In genomic region chr8:105542808-105543207, GRCm38 (mm10) we compare ENCODE assay signal across 19 mouse cellular contexts. TPM values are rescaled to one million over a fixed set of nuclear protein-coding genes. Genes with fewer than 3 reads are reported as not detected.
"Had no signal": no experiment of that assay in that cellular context is flagged by ENCODE, and none has a peak within 500 bp of the region (broad histone marks: within the 10 kb centered on the region; RNA-seq: fewer than 3 reads in every experiment).

No protein-coding gene starts in this region.

- H3K9me3 ChIP-seq: limb, embryonic 10.5 days; megakaryocyte, embryonic 14.5 days; midbrain, embryonic 15.5 days; neural tube, embryonic 13.5 days had no signal

- ATAC-seq: intestine, embryonic 16.5 days; lung, postnatal 0 days; midbrain, embryonic 15.5 days had no signal

- H3K27me3 ChIP-seq: megakaryocyte, embryonic 14.5 days; midbrain, embryonic 15.5 days; neural tube, embryonic 13.5 days had no signal

- H3K9ac ChIP-seq: midbrain, embryonic 15.5 days; neural tube, embryonic 13.5 days had no signal

- H3K27ac ChIP-seq: left cerebral cortex, adult 2 months; limb, embryonic 10.5 days; midbrain, embryonic 15.5 days; neural tube, embryonic 13.5 days had no signal

- H3K4me3 ChIP-seq: left cerebral cortex, adult 2 months; limb, embryonic 10.5 days; megakaryocyte, embryonic 14.5 days; midbrain, embryonic 15.5 days; neural tube, embryonic 13.5 days had no signal

- DNase-seq: kidney, adult 8-10 months; kidney, postnatal 10 days; lung, adult 2 months; lung, postnatal 4 days; retina, postnatal 1 day; right cerebral cortex, postnatal 4 days; spleen, adult 18-20 months; thymus, adult 18-20 months; thymus, postnatal 14 days had no signal

- H3K4me2 ChIP-seq: midbrain, embryonic 11.5 days; midbrain, embryonic 15.5 days; neural tube, embryonic 13.5 days had no signal

RNA-seq across cellular contexts. Expression of gene Hsd11b2, which starts 24.3 kb away (rescaled TPM):
- total RNA-seq: left cerebral cortex, adult 2 months; left cerebral cortex, postnatal 14 days; monocyte, adult 5-6 weeks had no signal
